Mouse (Mus musculus): ENCODE measurements around the gene Racgap1. TPM values are rescaled to one million over a fixed set of nuclear protein-coding genes. Genes with fewer than 3 reads are reported as not detected.
A peak's percentile ranks its signal among the peaks of the same experiment; 100 is the strongest.

Gene Racgap1
- polyA plus RNA-seq, 1 experiment from 2014 or later: 102 TPM

GRCm38 (mm10) chr15:99583463-99584344, 67.8 kb downstream of the Racgap1 start:
- 2% methylated on average over 50 of the region's 54 CpGs for WGBS
- Histone ChIP-seq H3K9ac (peak overlapping the region; percentile 53), H3K36me3 (no peaks in the 10 kb centered on the region), H3K4me3 (peak overlapping the region; percentile 29), H3K27ac (no peak overlapping the region), H3K27me3 (peaks cover 98% of the 10 kb centered on the region), H3K4me1 (replicated peaks) (peaks cover 23% of the 10 kb centered on the region), H3K9me3 (no peaks in the 10 kb centered on the region), H3K4me2 (peak overlapping the region; percentile 54)
- peak; percentile 47; the same call in 1 of the 2 replicates for ATAC-seq (ENCODE audit: low FRiP score)

- Histone ChIP-seq H3K9me3 (no peaks in the 10 kb centered on the region), H3K9ac (no peak within 1 kb of the TSS), H3K27ac (no peak within 1 kb of the TSS), H3K4me2 (no peak within 1 kb of the TSS), H3K4me1 (replicated peaks) (peaks cover 14% of the 10 kb centered on the region), H3K27me3 (peaks cover 63% of the 10 kb centered on the region), H3K4me3 (no peak within 1 kb of the TSS), H3K36me3 (no peaks in the 10 kb centered on the region)
- 82% methylated on average over 26 of the region's 26 CpGs for WGBS
- no peak for ATAC-seq (ENCODE audit: low FRiP score)
Measured at GRCm38 (mm10) chr15:99578802-99579485, 72.5 kb downstream of the Racgap1 start, which contains the start of gene Aqp2. Gene Aqp2 (plus strand): TSS chr15:99579055.

Other genes with a start within 250 kb of the Racgap1 start
- gene Nckap5l, start 193.9 kb downstream of the Racgap1 start, polyA plus RNA-seq (2015; fragmentation: Nextera tagmentation; extraction: Ambion mirVana): 12.3 and 13.6 TPM in 2 replicates
- gene Bcdin3d, start 176.9 kb downstream of the Racgap1 start, polyA plus RNA-seq (2015; fragmentation: Nextera tagmentation; extraction: Ambion mirVana): 22.6 and 23.4 TPM in 2 replicates
- 16.5 and 16.6 TPM in 2 replicates for gene Faim2, start 123.5 kb downstream of the Racgap1 start, polyA plus RNA-seq (2015; fragmentation: Nextera tagmentation; extraction: Ambion mirVana)
- not detected in 2 replicates for gene Aqp2, start 72.6 kb downstream of the Racgap1 start, polyA plus RNA-seq (2015; fragmentation: Nextera tagmentation; extraction: Ambion mirVana)
- gene Aqp5, start 60.9 kb downstream of the Racgap1 start, polyA plus RNA-seq (2015; fragmentation: Nextera tagmentation; extraction: Ambion mirVana): 2.1 and 2.5 TPM in 2 replicates
- gene Aqp6, start 50.3 kb downstream of the Racgap1 start, polyA plus RNA-seq (2015; fragmentation: Nextera tagmentation; extraction: Ambion mirVana): 2.6 and 3.2 TPM in 2 replicates
- 58.3 and 63.0 TPM in 2 replicates for gene Asic1, start 18.7 kb upstream of the Racgap1 start, polyA plus RNA-seq (2015; fragmentation: Nextera tagmentation; extraction: Ambion mirVana)
- gene Smarcd1, start 50.5 kb upstream of the Racgap1 start, polyA plus RNA-seq (2015; fragmentation: Nextera tagmentation; extraction: Ambion mirVana): 134 and 145 TPM in 2 replicates
- not detected in 2 replicates for gene Gm17349, start 53.8 kb upstream of the Racgap1 start, polyA plus RNA-seq (2015; fragmentation: Nextera tagmentation; extraction: Ambion mirVana)
- gene Gpd1, start 65.9 kb upstream of the Racgap1 start, polyA plus RNA-seq (2015; fragmentation: Nextera tagmentation; extraction: Ambion mirVana): 1.6 and 2.1 TPM in 2 replicates
- 160 and 174 TPM in 2 replicates for gene Cox14, start 74.0 kb upstream of the Racgap1 start, polyA plus RNA-seq (2015; fragmentation: Nextera tagmentation; extraction: Ambion mirVana)
- gene Cers5, start 121.2 kb upstream of the Racgap1 start, polyA plus RNA-seq (2015; fragmentation: Nextera tagmentation; extraction: Ambion mirVana): 73.6 and 74.3 TPM in 2 replicates
- gene Lima1, start 223.8 kb upstream of the Racgap1 start, polyA plus RNA-seq (2015; fragmentation: Nextera tagmentation; extraction: Ambion mirVana): 20.6 and 20.9 TPM in 2 replicates

All from hindbrain, embryonic 13.5 days (tissue).